Mouse (Mus musculus) brain, embryonic 14.5 days (tissue): Measurements from ENCODE around the gene Gnpnat1.

Source experiments
- CTCF ChIP-seq: fragments of 200-500 bp; IDR thresholded peaks from 2 replicates; pipeline ENCODE4 v1.5.1; 2012; ENCODE audit warnings: inconsistent platforms, mild to moderate bottlenecking, moderate library complexity, borderline replicate concordance; ENCODE audit not compliant: insufficient read depth, insufficient read length; ENCODE audit errors: extremely low read depth
- POLR2A ChIP-seq: fragments of 200-500 bp; IDR thresholded peaks from 2 replicates; pipeline ENCODE4 v1.6.1; 2012; ENCODE audit warnings: mild to moderate bottlenecking, inconsistent platforms, borderline replicate concordance; ENCODE audit not compliant: poor library complexity, insufficient read depth, insufficient read length, severe bottlenecking; ENCODE audit errors: extremely low read depth

GRCm38 (mm10) chr14:45445445-45445844, 40.7 kb upstream of the Gnpnat1 start:
- TF ChIP-seq CTCF (no peak), POLR2A (no peak)
